Mouse (Mus musculus) heart, embryonic 13.5 days (tissue): ENCODE measurements around the gene Tdrd1. TPM values are rescaled to one million over a fixed set of nuclear protein-coding genes. Genes with fewer than 3 reads are reported as not detected.

Experiments
- ATAC-seq: fragments of 200-750 bp; cut with Nextera tagmentation; 2 replicates; pipeline ENCODE4 v1.8.0; 2017; ENCODE audit warnings: moderate TSS enrichment; ENCODE audit not compliant: insufficient number of reproducible peaks, low FRiP score, low TSS enrichment; ENCODE audit errors: extremely low read depth
- H3K27ac ChIP-seq: fragments of 300-500 bp; sonication (generic); replicated peaks from 2 replicates; pipeline ENCODE4 v1.5.1; 2015; ENCODE audit warnings: moderate library complexity, mild to moderate bottlenecking, inconsistent platforms
- H3K27me3 ChIP-seq: fragments of 300-500 bp; sonication (generic); replicated peaks from 2 replicates; pipeline ENCODE4 v1.6.1; 2015; ENCODE audit warnings: mild to moderate bottlenecking, inconsistent platforms
- H3K36me3 ChIP-seq: fragments of 300-500 bp; sonication (generic); 2 replicates; pipeline ENCODE4 v1.6.1; 2015; ENCODE audit warnings: mild to moderate bottlenecking, inconsistent platforms
- H3K4me1 ChIP-seq: fragments of 300-500 bp; sonication (generic); 2 replicates; pipeline ENCODE4 v1.6.1; 2015; ENCODE audit warnings: inconsistent platforms
- H3K4me2 ChIP-seq: fragments of 300-500 bp; sonication (generic); 2 replicates; pipeline ENCODE4 v1.6.1; 2015; ENCODE audit warnings: inconsistent platforms, mild to moderate bottlenecking, moderate library complexity
- H3K4me3 ChIP-seq: fragments of 300-500 bp; sonication (generic); 2 replicates; pipeline ENCODE4 v1.5.1; 2015; ENCODE audit warnings: moderate library complexity, mild to moderate bottlenecking, inconsistent platforms
- H3K9ac ChIP-seq: fragments of 300-500 bp; sonication (generic); 2 replicates; pipeline ENCODE4 v1.6.1; 2015; ENCODE audit warnings: inconsistent platforms, mild to moderate bottlenecking, moderate library complexity
- H3K9me3 ChIP-seq: fragments of 300-500 bp; sonication (generic); 2 replicates; pipeline ENCODE4 v1.6.1; 2016; ENCODE audit warnings: inconsistent platforms
- WGBS: fragments of 180-500 bp; shearing (Covaris S2); methylation state at CpG from one replicate; pipeline ENCODE4 v1.1.7; 2015; ENCODE audit warnings: mixed read lengths; 5-methylcytosine and 5-hydroxymethylcytosine counted together
- polyA plus RNA-seq: library from polyadenylated mRNA; unstranded; fragments of >200 nt; fragmentation: Nextera tagmentation; extraction: Ambion mirVana; gene quantifications from 2 replicates; pipeline ENCODE4 v1.2.1, GENCODE M21; 2015

The Tdrd1 gene
- polyA plus RNA-seq, 1 experiment from 2014 or later: 0.75 TPM

GRCm38 (mm10) chr19:56830163-56830562 lies 4.2 kb downstream of the Tdrd1 start:
- Histone ChIP-seq H3K4me1 (peaks cover 6% of the 10 kb centered on the region; the same call in 1 of the 2 replicates), H3K4me3 (no peak overlapping the region), H3K36me3 (no peaks in the 10 kb centered on the region), H3K9ac (no peak overlapping the region), H3K27me3 (peaks cover 23% of the 10 kb centered on the region), H3K9me3 (no peaks in the 10 kb centered on the region), H3K4me2 (no peak overlapping the region), H3K27ac (no peak overlapping the region)
- ATAC-seq: no peak
- 88% methylated on average over 4 of the region's 4 CpGs for WGBS

DNA sequence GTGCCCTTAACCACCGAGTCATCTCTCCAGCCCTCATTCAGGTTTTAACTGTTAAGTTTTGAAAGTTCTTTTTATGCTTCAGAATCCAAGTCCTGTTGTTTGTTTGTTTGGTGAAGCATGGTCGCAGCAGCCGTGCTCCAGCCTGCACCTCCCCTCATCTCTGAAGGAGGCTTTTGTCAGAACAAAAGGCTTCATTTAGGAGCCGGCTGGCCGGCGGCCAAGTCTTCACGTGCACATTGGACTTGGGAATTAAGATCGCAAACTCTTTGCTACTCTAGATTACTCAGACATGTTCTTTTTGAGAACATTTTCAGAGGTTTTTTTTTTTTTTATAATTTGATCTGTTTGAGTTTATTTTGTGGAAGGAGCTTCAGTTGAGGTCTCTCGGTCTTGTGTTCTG lies 9.3 kb downstream of the Tdrd1 start:
- Histone ChIP-seq H3K9ac (no peak overlapping the region), H3K36me3 (no peaks in the 10 kb centered on the region), H3K9me3 (no peaks in the 10 kb centered on the region), H3K4me2 (no peak overlapping the region), H3K27ac (no peak overlapping the region), H3K27me3 (no peaks in the 10 kb centered on the region), H3K4me3 (no peak overlapping the region), H3K4me1 (peaks cover 7% of the 10 kb centered on the region)
- ATAC-seq: no peak
- 73% methylated on average over 9 of the region's 9 CpGs for WGBS

- ATAC-seq: no peak; the same call in 1 of the 2 replicates
- Histone ChIP-seq H3K27ac (no peak overlapping the region), H3K9ac (no peak overlapping the region), H3K27me3 (no peaks in the 10 kb centered on the region), H3K4me2 (no peak overlapping the region), H3K4me3 (no peak overlapping the region), H3K36me3 (no peaks in the 10 kb centered on the region), H3K9me3 (no peaks in the 10 kb centered on the region), H3K4me1 (peaks cover 7% of the 10 kb centered on the region)
- WGBS: 75% methylated on average over 17 of the region's 17 CpGs
Observed at GRCm38 (mm10) chr19:56838942-56839706, 13.1 kb downstream of the Tdrd1 start.

DNA sequence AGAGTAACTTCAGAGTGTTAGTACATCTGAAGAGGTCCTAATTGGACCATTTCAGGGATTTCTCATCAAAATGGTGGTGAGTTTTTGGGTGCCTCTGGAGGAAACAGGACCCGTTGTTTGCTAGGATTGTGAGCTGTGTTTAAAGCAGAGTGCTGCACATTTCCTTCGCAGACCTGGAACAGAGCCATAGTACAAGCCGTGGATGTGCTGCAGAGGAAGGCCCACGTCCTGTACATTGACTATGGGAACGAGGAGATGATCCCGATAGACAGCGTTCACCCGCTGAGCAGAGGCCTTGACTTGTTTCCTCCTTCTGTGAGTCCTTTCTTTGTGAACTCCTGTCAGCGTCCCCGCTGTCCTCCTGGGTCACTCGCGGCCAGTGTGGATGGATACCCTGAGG lies 17.0 kb downstream of the Tdrd1 start:
- WGBS: 70% methylated on average over 12 of the region's 12 CpGs
- H3K27ac ChIP-seq: no peak overlapping the region

DNA sequence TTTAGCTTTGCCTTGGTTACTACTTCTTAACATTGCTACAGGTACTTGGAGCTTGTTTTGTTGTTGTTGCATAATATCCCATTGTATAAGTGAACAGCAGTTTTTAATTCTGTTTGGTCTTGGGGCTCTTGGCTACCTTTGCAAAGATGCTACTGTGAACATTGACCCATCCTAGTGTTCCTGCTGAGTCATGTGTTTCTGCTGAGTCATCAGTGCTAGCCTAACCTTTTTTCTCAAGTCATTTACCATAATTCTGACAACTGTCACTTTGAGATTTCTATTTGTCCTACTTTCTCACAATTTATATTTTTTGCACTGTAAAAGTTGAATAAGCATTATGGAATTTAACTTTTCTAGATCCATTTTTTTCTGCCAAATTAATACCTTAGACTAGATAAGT lies 26.6 kb downstream of the Tdrd1 start:
- Histone ChIP-seq H3K9ac (no peak overlapping the region), H3K4me2 (no peak overlapping the region), H3K36me3 (no peaks in the 10 kb centered on the region), H3K27me3 (no peaks in the 10 kb centered on the region), H3K9me3 (0 out of 2 replicates have a peak, but pooled peaks cover 2% of the 10 kb centered on the region), H3K4me3 (no peak overlapping the region), H3K27ac (no peak overlapping the region), H3K4me1 (peaks cover 22% of the 10 kb centered on the region)
- no peak for ATAC-seq

More for the DNA sequence above, 17.0 kb downstream of the Tdrd1 start:
- Histone ChIP-seq H3K36me3 (no peaks in the 10 kb centered on the region), H3K4me1 (no peaks in the 10 kb centered on the region), H3K4me3 (no peak overlapping the region), H3K27me3 (no peaks in the 10 kb centered on the region), H3K9ac (no peak overlapping the region), H3K9me3 (peaks cover 11% of the 10 kb centered on the region; the same call in 1 of the 2 replicates), H3K4me2 (no peak overlapping the region)
- ATAC-seq: no peak

GRCm38 (mm10) chr19:56856455-56856854 lies 30.4 kb downstream of the Tdrd1 start:
- ATAC-seq: no peak
- H3K9me3 ChIP-seq: no peaks in the 10 kb centered on the region
- H3K4me1 ChIP-seq: peaks cover 18% of the 10 kb centered on the region
- no peaks in the 10 kb centered on the region for H3K36me3 ChIP-seq
- H3K9ac ChIP-seq: no peak overlapping the region
- no peaks in the 10 kb centered on the region for H3K27me3 ChIP-seq
- 14% methylated on average over 5 of the region's 5 CpGs for WGBS
- H3K27ac ChIP-seq: peak overlapping the region; percentile 43; the same call in 1 of the 2 replicates
- no peak overlapping the region for H3K4me2 ChIP-seq
- no peak overlapping the region for H3K4me3 ChIP-seq

DNA sequence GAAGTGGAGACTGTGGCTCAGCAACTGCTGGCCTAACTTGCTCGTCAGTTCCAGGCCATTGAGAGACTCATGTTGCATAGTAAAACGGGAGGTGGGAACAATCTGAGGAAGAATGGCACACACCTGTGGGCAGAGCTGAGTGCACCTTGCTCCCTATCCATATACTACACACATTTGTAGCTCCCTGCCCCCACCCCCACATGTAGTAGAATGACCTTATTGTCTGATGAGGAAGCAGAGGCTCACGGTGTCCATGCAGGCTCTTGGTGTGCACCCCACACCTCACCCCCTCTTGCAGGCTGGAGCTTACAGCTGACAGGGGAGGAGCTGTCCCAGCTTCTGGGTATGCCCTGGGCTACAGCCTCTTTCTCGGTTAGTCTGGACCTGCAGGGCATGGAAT lies 41.7 kb downstream of the Tdrd1 start:
- H3K27ac ChIP-seq: no peak overlapping the region
- WGBS: 62% methylated on average over 4 of the region's 4 CpGs
- H3K4me1 ChIP-seq: 0 out of 2 replicates have a peak, but pooled peaks cover 5% of the 10 kb centered on the region
- no peak overlapping the region for H3K4me2 ChIP-seq
- peaks cover 28% of the 10 kb centered on the region for H3K27me3 ChIP-seq
- H3K4me3 ChIP-seq: no peak overlapping the region
- no peak for ATAC-seq
- H3K9ac ChIP-seq: no peak overlapping the region
- no peaks in the 10 kb centered on the region for H3K36me3 ChIP-seq
- H3K9me3 ChIP-seq: no peaks in the 10 kb centered on the region

- peaks cover 25% of the 10 kb centered on the region for H3K4me1 ChIP-seq
- peak within 1 kb of the TSS; percentile 83 for H3K4me2 ChIP-seq
- no peaks in the 10 kb centered on the region for H3K9me3 ChIP-seq
- H3K27me3 ChIP-seq: peaks cover 79% of the 10 kb centered on the region
- peak; percentile 42; the same call in 1 of the 2 replicates for ATAC-seq
- 3% methylated on average over 69 of the region's 71 CpGs for WGBS
- H3K4me3 ChIP-seq: peak within 1 kb of the TSS; percentile 54
- peak within 1 kb of the TSS; percentile 71 for H3K9ac ChIP-seq
- H3K27ac ChIP-seq: no peak within 1 kb of the TSS
- no peaks in the 10 kb centered on the region for H3K36me3 ChIP-seq
Observed at GRCm38 (mm10) chr19:56873816-56874600, 48.0 kb downstream of the Tdrd1 start, which contains the start of gene Vwa2. Vwa2 (plus strand) TSS chr19:56874249.

GRCm38 (mm10) chr19:56874601-56875315 lies 48.7 kb downstream of the Tdrd1 start:
- Histone ChIP-seq H3K36me3 (no peaks in the 10 kb centered on the region), H3K4me3 (peak overlapping the region; percentile 54), H3K27ac (no peak overlapping the region), H3K9me3 (no peaks in the 10 kb centered on the region), H3K4me1 (peaks cover 25% of the 10 kb centered on the region), H3K27me3 (peaks cover 79% of the 10 kb centered on the region), H3K4me2 (peak overlapping the region; percentile 83), H3K9ac (peak overlapping the region; percentile 71)
- ATAC-seq: peak; percentile 25; the same call in 1 of the 2 replicates
- WGBS: 10% methylated on average over 30 of the region's 30 CpGs

DNA sequence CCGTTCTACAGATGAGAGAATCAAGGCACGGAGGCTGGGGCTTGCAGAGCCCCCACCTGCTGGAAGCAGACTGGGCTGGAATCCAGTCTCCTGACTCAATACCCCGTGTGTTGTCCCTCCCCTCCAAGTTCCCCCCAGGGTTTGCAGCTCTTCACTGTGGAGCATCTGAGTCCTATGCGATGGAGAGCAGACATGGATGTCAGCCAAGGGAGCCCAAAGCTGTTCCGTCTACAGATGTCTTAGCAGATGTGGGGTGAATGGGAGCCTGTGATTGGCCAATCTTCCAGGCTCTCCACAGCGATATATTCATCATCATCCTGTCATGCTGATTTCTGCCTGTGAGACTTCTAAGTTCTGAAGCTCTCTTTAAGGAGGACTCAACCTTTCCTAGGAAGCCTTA lies 51.4 kb downstream of the Tdrd1 start:
- 55% methylated on average over 6 of the region's 6 CpGs for WGBS
- H3K27ac ChIP-seq: no peak overlapping the region
- H3K9ac ChIP-seq: no peak overlapping the region
- no peak overlapping the region for H3K4me2 ChIP-seq
- no peak for ATAC-seq
- no peak overlapping the region for H3K4me3 ChIP-seq
- H3K36me3 ChIP-seq: no peaks in the 10 kb centered on the region
- peaks cover 83% of the 10 kb centered on the region for H3K27me3 ChIP-seq
- H3K4me1 ChIP-seq: peaks cover 24% of the 10 kb centered on the region
- no peaks in the 10 kb centered on the region for H3K9me3 ChIP-seq

GRCm38 (mm10) chr19:56887879-56888278 lies 61.9 kb downstream of the Tdrd1 start:
- Histone ChIP-seq H3K4me1 (peaks cover 16% of the 10 kb centered on the region), H3K9ac (no peak overlapping the region), H3K27me3 (no peaks in the 10 kb centered on the region), H3K4me3 (no peak overlapping the region), H3K4me2 (no peak overlapping the region), H3K9me3 (no peaks in the 10 kb centered on the region), H3K36me3 (no peaks in the 10 kb centered on the region), H3K27ac (no peak overlapping the region)
- WGBS: 73% methylated on average over 10 of the region's 10 CpGs
- ATAC-seq: no peak
